Mouse (Mus musculus) neural tube, embryonic 14.5 days (tissue): Measurements from ENCODE around the gene Mrgprb8. TPM values are rescaled to one million over a fixed set of nuclear protein-coding genes. Genes with fewer than 3 reads are reported as not detected.
"Not testable (repeated sequence)": the region's sequence is repeated elsewhere in the genome, so short reads cannot be mapped to it uniquely, and the experiment has no call there.

ENCODE experiments used
- ATAC-seq: fragments of 200-750 bp; cut with Nextera tagmentation; 2 replicates; pipeline ENCODE4 v1.8.0; 2017; ENCODE audit warnings: low read depth, mild to moderate bottlenecking, moderate TSS enrichment, moderate library complexity
- H3K27ac ChIP-seq: fragments of 300-500 bp; sonication (generic); 2 replicates; pipeline ENCODE4 v1.5.1; 2014; ENCODE audit warnings: low read depth, mild to moderate bottlenecking, control low read depth, low read length, moderate library complexity, mixed read lengths
- H3K27me3 ChIP-seq: fragments of 300-500 bp; sonication (generic); 2 replicates; pipeline ENCODE4 v1.6.1; 2014; ENCODE audit warnings: low read length; ENCODE audit not compliant: control insufficient read depth, insufficient read depth
- H3K36me3 ChIP-seq: fragments of 300-500 bp; sonication (generic); 2 replicates; pipeline ENCODE4 v1.6.1; 2014; ENCODE audit warnings: low read length, mixed read lengths; ENCODE audit not compliant: control insufficient read depth, insufficient read depth
- H3K4me1 ChIP-seq: fragments of 300-500 bp; sonication (generic); 2 replicates; pipeline ENCODE4 v1.6.1; 2014; ENCODE audit warnings: low read length; ENCODE audit not compliant: control insufficient read depth, insufficient read depth
- H3K4me2 ChIP-seq: fragments of 300-500 bp; sonication (generic); 2 replicates; pipeline ENCODE4 v1.6.1; 2014; ENCODE audit warnings: mild to moderate bottlenecking, low read depth, low read length, control low read depth
- H3K4me3 ChIP-seq: fragments of 300-500 bp; sonication (generic); 2 replicates; pipeline ENCODE4 v1.5.1; 2014; ENCODE audit warnings: low read depth, low read length, control low read depth, mixed read lengths
- H3K9ac ChIP-seq: fragments of 300-500 bp; sonication (generic); replicated peaks from 2 replicates; pipeline ENCODE4 v1.6.1; 2014; ENCODE audit warnings: low read depth, mild to moderate bottlenecking, control low read depth, low read length, mixed read lengths
- H3K9me3 ChIP-seq: fragments of 300-500 bp; sonication (generic); 2 replicates; pipeline ENCODE4 v1.6.1; 2016; ENCODE audit warnings: low read length; ENCODE audit not compliant: control insufficient read depth
- WGBS: fragments of 180-500 bp; shearing (Covaris S2); extraction: QIAGEN DNeasy Blood & Tissue Kit; methylation state at CpG from one replicate; pipeline ENCODE4 v1.1.7; 2014; 5-methylcytosine and 5-hydroxymethylcytosine counted together
- polyA plus RNA-seq: library from polyadenylated mRNA; unstranded; fragments of >200 nt; fragmentation: Nextera tagmentation; extraction: Ambion mirVana; gene quantifications from 2 replicates; pipeline ENCODE4 v1.2.1, GENCODE M21; 2014

The Mrgprb8 gene
- not detected in 2 replicates for polyA plus RNA-seq

DNA sequence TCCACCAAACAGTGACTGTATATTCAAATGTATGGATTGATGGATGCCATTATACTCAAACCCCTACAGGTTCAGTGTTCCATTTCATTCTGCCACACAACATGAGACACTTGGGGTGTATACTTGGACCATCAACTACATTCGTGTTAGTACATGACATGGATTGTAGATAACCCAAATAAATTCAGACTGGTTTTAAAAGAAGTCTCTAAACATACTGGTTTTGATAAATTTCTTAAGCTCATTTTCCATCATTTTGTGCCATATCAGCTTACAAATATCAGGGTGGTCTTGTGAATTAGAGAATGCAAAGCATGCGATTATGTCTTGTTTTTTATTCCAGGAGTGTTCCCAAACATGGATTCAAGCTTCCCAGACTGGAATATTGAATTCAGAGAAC lies at the start of gene Mrgprb8:
TSS of gene Mrgprb8 (plus strand) at position 301 of the 400 bp plus-strand sequence.
- WGBS, result 78% methylated on average over 2 of the region's 2 CpGs
- no peak within 1 kb of the TSS for H3K4me2 ChIP-seq
- ATAC-seq, result no peak

DNA sequence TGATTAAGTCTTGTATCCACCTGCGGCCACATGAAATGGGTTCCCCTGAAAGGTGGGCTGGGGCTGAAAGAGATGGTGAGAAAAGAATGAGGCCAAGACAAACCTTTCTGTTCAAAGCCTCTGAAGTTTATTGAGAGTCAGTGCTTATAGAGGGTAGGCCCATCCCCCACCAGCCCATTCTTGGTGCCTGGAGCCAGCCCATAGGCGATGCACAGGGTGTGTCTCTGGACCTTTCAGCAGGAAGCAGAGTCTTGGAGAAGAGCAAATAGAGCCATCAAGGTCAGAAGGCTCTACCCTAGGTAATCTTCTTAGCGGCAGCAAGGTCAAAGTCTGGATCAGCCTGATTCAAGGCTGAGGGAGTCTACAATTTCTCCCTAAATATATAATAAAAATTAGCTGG lies 47.6 kb downstream of the Mrgprb8 start:
- H3K36me3 ChIP-seq, ATAC-seq, H3K4me1 ChIP-seq, H3K9ac ChIP-seq, H3K9me3 ChIP-seq, H3K4me3 ChIP-seq, H3K4me2 ChIP-seq, H3K27ac ChIP-seq, H3K27me3 ChIP-seq: not testable (repeated sequence)
- 84% methylated on average over 3 of the region's 3 CpGs for whole genome bisulfite sequencing

More for the DNA sequence above, at the start of gene Mrgprb8:
- Histone ChIP-seq H3K27me3 (no peaks in the 10 kb centered on the region), H3K9ac (no peak within 1 kb of the TSS), H3K4me1 (no peaks in the 10 kb centered on the region), H3K4me3 (no peak within 1 kb of the TSS), H3K36me3 (no peaks in the 10 kb centered on the region), H3K9me3 (peaks cover 4% of the 10 kb centered on the region), H3K27ac (no peak within 1 kb of the TSS)

DNA sequence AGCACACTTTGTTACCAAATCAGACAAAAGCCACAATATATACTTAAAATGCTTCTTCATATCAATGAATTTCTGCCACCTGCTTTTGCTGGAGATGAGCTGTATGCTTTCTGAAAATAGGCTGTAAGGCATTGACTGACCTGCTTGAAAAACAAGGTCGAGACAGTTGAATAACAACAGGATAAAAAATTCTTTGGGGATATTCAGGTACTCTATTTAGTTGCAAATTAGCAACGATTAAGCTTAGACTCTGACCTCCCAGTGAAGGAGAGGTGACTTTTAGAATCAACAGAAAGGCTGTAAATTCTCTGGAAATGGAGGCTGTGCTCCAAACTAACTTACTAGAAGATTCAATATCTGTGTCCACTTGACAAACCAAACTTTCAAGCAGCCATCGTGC lies 48.3 kb downstream of the Mrgprb8 start:
- Histone ChIP-seq H3K27ac (no peak overlapping the region), H3K9me3 (peaks cover 2% of the 10 kb centered on the region; the same call in 1 of the 2 replicates), H3K36me3 (no peaks in the 10 kb centered on the region), H3K4me1 (no peaks in the 10 kb centered on the region), H3K4me2 (no peak overlapping the region), H3K4me3 (no peak overlapping the region), H3K9ac (no peak overlapping the region), H3K27me3 (no peaks in the 10 kb centered on the region)
- no peak for ATAC-seq
- 55% methylated on average over 3 of the region's 3 CpGs for WGBS

Other genes with a start within 250 kb of the Mrgprb8 start
- not detected in 2 replicates for gene Mrgprb5, start 219.5 kb upstream of the Mrgprb8 start, polyA plus RNA-seq
- gene Mrgprb4, start 189.2 kb upstream of the Mrgprb8 start, polyA plus RNA-seq, result not detected in 2 replicates
- not detected in 2 replicates for gene Mrgprb1, start 67.8 kb downstream of the Mrgprb8 start, polyA plus RNA-seq
- gene Mrgprx2, start 110.8 kb downstream of the Mrgprb8 start, polyA plus RNA-seq, result not detected in 2 replicates
- not detected in 2 replicates for gene Mrgprb2, start 169.6 kb downstream of the Mrgprb8 start, polyA plus RNA-seq